In genomic region chr17:46254106-46254505, GRCm38 (mm10) we compare ENCODE assay signal across 1 mouse cellular context.
TF ChIP-seq lines count a peak whose summit lies in the region.

No protein-coding gene starts in this region.

TF ChIP-seq in CH12.LX, 34 proteins besides CTCF, POLR2A, EP300 and RAD21:
- TF ChIP-seq IRF4 (IDR thresholded peaks at IDR 0.05; ENCODE audit: low read depth, low read length) (no peak), NRF1 (IDR thresholded peaks at IDR 0.05; ENCODE audit: low read depth, low read length) (0 out of 2 replicates have a peak, but pooled peaks have one; percentile 24)
